Mouse (Mus musculus): ENCODE results near the gene Ddx19b. TPM values are rescaled to one million over a fixed set of nuclear protein-coding genes. Genes with fewer than 3 reads are reported as not detected.
A peak's percentile ranks its signal among the peaks of the same experiment; 100 is the strongest.

Gene Ddx19b
- polyA plus RNA-seq, 1 experiment from 2014 or later: 6.9 TPM

DNA sequence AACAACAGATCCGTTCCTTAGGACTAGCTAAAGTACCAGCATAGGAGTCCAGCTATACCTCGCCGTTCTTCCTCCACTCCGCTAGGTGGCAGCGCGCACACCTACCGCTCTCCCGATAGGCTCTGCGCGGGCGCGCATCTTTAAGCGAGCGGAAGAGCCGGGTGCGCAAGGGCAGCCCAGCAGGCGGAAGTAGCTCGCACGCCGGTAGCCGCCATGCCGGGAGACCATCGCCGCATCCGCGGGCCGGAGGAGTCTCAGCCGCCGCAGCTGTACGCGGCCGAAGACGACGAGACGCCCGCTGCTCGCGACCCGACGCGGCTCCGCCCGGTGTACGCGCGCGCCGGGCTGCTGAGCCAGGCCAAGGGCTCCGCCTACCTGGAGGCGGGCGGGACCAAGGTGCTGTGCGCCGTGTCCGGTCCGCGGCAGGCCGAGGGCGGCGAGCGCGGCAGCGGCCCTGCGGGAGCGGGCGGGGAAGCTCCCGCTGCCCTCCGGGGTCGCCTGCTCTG lies 24.7 kb upstream of the Ddx19b start, which contains the start of gene Exosc6:
Gene Exosc6, plus strand, starts transcription at position 182 of the 506 bp plus-strand sequence.
- Histone ChIP-seq H3K9me3 (no peaks in the 10 kb centered on the region), H3K4me1 (peaks cover 41% of the 10 kb centered on the region), H3K27me3 (ENCODE audit: insufficient read depth, poor library complexity, severe bottlenecking) (no peaks in the 10 kb centered on the region), H3K4me3 (peak within 1 kb of the TSS; percentile 97), H3K27ac (peak within 1 kb of the TSS; percentile 97), H3K36me3 (peaks cover 57% of the 10 kb centered on the region)
- under 1% methylated on average over 68 of the region's 68 CpGs for whole genome bisulfite sequencing
- peak; percentile 95 for DNase-seq (ENCODE audit: low spot score)

DNA sequence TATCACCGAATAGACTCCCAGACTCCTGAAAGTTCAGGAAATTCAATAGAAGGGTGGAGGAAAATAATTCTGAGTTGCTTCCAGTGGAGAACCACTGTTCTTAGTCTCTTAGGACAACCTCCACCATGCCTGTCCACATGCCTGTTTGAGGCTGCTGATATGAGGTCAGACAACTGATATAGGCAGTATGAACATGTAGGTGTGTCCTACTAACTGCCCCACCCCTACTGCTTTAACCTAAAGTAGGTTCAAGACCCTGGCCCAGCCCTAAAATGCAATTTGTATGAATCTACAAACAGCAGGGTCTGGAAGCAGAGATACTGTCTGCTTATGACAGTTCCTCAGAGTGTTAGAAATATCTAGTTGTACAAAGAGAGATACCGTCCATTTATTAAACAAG lies 24.1 kb upstream of the Ddx19b start:
- Histone ChIP-seq H3K36me3 (peaks cover 62% of the 10 kb centered on the region), H3K4me1 (peaks cover 35% of the 10 kb centered on the region), H3K27ac (no peak overlapping the region), H3K9me3 (no peaks in the 10 kb centered on the region), H3K27me3 (ENCODE audit: insufficient read depth, poor library complexity, severe bottlenecking) (no peaks in the 10 kb centered on the region), H3K4me3 (peak overlapping the region; percentile 97)
- DNase-seq (ENCODE audit: low spot score): no peak
- 56% methylated on average over 2 of the region's 2 CpGs for WGBS

DNA sequence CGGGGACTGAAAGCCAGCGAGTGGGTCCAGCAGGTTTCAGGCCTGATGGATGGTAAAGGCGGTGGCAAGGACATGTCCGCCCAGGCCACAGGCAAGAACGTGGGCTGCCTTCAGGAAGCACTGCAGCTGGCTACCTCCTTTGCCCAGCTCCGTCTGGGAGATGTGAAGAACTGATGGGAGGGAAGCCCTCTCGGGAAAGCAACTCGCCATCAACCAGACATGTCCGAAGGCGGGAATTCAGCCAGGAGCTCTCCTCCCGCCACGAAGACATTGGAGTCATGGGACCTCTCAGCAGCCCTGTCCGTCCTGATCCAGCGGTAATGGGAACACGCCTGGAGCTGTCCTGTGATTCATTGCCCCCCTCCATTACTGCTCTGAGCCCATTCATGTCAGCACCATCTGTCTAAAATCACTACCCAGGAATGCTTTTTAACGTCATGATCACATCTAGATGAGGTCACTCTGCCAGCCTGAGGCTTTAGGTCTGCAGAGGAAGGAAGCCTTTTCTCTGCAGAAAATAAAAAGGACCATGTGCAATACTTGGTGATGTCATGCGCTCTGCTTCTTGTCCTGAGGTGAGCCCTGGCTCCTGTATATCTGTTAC lies 23.6 kb upstream of the Ddx19b start:
- Histone ChIP-seq H3K27ac (no peak overlapping the region), H3K36me3 (peaks cover 67% of the 10 kb centered on the region), H3K27me3 (ENCODE audit: insufficient read depth, poor library complexity, severe bottlenecking) (no peaks in the 10 kb centered on the region), H3K4me1 (peaks cover 34% of the 10 kb centered on the region), H3K9me3 (no peaks in the 10 kb centered on the region), H3K4me3 (no peak overlapping the region)
- WGBS: 89% methylated on average over 17 of the region's 17 CpGs
- DNase-seq (ENCODE audit: low spot score): no peak

DNA sequence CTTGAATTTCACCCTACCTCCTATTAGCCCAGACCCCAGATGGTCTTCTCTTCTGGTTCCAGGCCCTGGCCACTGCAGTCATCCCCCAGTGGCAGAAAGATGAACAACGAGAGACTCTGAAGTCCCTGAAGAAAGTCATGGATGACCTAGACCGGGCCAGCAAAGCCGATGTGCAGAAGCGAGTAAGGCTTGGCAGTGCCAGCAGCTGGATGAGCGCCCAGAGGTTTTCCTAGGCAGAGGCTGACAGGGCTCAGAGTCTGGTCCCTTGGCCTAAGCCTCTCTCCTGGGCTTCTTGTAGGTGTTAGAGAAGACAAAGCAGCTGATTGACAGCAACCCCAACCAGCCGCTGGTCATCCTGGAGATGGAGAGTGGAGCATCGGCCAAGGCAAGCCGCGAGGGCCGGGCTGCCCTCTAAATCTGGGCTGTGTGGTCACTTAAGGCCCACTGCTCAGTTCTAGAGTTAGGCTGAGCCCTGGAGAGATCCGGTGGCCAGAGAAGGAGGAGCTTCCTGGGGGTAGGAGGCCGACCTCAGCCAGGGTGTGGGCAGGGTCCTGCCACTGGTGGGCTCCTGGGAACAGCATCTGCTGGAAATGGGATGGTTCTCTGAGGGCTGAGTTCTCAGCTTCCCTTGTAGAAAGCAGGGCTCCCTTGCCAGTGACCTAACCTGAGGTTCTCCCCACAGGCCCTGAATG lies 22.4 kb upstream of the Ddx19b start:
- WGBS: 89% methylated on average over 12 of the region's 12 CpGs
- no peak overlapping the region; the same call in 1 of the 2 replicates for H3K4me3 ChIP-seq
- H3K36me3 ChIP-seq: peaks cover 78% of the 10 kb centered on the region
- H3K4me1 ChIP-seq: peaks cover 25% of the 10 kb centered on the region
- no peaks in the 10 kb centered on the region for H3K9me3 ChIP-seq
- no peak for DNase-seq (ENCODE audit: low spot score)
- no peaks in the 10 kb centered on the region for H3K27me3 ChIP-seq (ENCODE audit: insufficient read depth, poor library complexity, severe bottlenecking)
- H3K27ac ChIP-seq: no peak overlapping the region

DNA sequence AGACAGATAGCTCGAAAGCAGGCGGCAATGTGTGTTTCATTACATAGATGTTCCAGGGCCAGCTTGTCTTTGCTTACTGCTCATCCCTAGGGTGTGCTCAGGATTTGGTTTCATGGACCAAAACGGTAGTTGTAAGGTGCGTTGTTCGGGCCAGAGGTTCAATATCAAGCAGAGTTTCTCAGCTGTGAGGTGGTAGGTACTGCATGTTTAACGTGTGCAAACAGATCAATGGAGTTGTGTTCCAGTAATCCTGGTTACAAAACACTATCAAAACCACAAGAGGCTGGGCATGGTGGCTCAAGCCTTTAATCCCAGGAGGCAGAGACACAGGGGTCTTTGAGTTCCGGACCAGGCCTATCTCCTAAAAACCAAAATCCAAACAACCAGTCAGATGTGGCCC lies 17.6 kb upstream of the Ddx19b start:
- peaks cover 99% of the 10 kb centered on the region for H3K36me3 ChIP-seq
- no peak for DNase-seq (ENCODE audit: low spot score)

DNA sequence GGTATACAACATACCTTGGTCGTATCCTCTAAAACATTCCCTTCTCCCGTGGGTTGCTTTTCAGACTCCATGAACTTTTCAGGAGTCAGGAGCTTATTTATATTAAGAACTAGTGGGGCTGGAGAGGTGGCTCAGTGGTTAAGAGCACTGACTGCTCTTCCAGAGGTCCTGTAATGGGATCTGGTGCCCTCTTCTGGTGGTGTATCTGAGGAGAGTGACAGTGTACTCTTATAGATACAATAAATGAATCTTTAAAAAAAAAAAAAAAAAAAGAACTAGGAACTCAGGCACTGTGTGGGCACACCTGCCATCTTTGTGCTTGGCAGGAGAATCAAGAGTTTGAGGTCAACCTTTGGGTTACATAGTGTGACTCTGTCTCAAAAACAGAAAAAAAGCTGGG lies 17.1 kb upstream of the Ddx19b start:
- 90% methylated on average over 2 of the region's 2 CpGs for WGBS
- no peak for DNase-seq (ENCODE audit: low spot score)
- H3K4me3 ChIP-seq: no peak overlapping the region

More for the DNA sequence above, 17.6 kb upstream of the Ddx19b start:
- no peaks in the 10 kb centered on the region for H3K4me1 ChIP-seq
- H3K27ac ChIP-seq: no peak overlapping the region
- no peak overlapping the region for H3K4me3 ChIP-seq
- no peaks in the 10 kb centered on the region for H3K27me3 ChIP-seq (ENCODE audit: insufficient read depth, poor library complexity, severe bottlenecking)
- WGBS: 93% methylated on average over 7 of the region's 7 CpGs
- H3K9me3 ChIP-seq: no peaks in the 10 kb centered on the region

DNA sequence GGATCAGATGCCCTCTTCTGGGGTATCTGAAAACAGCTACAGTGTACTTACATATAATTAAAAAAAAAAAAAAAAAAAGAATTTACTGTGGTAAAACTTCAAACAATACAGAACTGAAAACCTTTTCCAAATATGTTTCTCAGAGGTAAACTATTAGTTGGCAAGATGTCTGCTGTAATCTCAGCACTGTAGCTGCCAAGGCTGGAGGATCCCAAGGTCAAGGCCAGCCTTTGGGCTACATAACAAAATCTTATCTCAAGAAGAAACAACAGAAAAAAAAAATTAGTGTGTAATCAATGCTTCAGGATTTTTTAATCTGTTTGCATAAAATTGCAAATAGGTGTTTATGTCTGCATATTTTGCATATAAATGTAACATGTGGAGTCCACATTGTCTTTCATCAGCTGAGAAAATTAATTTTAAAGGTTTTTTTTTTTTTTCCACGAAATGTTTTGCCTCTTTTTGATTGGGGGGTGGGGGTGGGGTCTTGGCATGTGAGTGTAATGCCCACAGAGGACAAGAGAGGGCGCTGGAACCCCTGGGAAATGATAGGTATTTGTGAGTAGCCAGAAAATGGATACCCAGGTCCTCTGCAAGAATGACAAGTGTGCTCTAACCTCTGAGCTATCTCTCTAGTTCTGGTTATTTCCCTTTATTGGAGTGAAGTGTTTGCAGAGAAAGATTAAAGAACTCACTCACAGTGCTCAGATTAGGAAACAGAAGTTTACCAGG lies 12.6 kb upstream of the Ddx19b start:
- H3K27me3 ChIP-seq (ENCODE audit: insufficient read depth, poor library complexity, severe bottlenecking): no peaks in the 10 kb centered on the region
- H3K4me3 ChIP-seq: no peak overlapping the region
- DNase-seq (ENCODE audit: low spot score): no peak
- H3K4me1 ChIP-seq: no peaks in the 10 kb centered on the region
- peaks cover 99% of the 10 kb centered on the region for H3K36me3 ChIP-seq
- 42% methylated on average over 2 of the region's 2 CpGs for WGBS
- no peaks in the 10 kb centered on the region for H3K9me3 ChIP-seq
- no peak overlapping the region for H3K27ac ChIP-seq

More for the DNA sequence above, 17.1 kb upstream of the Ddx19b start:
- Histone ChIP-seq H3K9me3 (no peaks in the 10 kb centered on the region), H3K36me3 (peaks cover 99% of the 10 kb centered on the region), H3K4me1 (no peaks in the 10 kb centered on the region), H3K27ac (no peak overlapping the region), H3K27me3 (ENCODE audit: insufficient read depth, poor library complexity, severe bottlenecking) (no peaks in the 10 kb centered on the region)

DNA sequence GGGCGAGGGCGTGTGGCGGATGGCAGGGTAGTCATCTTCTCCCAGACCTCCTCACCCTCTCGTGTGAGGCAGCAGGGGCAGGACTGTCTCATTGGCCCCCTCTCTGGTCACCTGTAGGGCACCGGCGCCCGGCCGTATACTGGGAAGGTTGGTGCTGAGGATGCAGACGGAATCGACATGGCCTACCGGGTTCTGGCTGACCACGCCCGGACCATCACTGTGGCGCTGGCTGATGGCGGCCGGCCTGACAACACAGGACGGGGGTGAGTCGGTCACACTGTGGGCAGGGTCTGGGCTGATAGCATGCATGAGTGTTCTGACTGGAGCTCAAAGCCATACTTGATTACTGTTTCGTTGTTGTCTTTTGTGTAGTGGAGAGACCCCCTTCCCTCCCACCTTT lies 11.0 kb upstream of the Ddx19b start:
- no peaks in the 10 kb centered on the region for H3K4me1 ChIP-seq
- no peak overlapping the region for H3K4me3 ChIP-seq
- H3K27me3 ChIP-seq (ENCODE audit: insufficient read depth, poor library complexity, severe bottlenecking): no peaks in the 10 kb centered on the region
- H3K27ac ChIP-seq: no peak overlapping the region
- H3K9me3 ChIP-seq: no peaks in the 10 kb centered on the region
- 94% methylated on average over 19 of the region's 19 CpGs for WGBS
- peaks cover 99% of the 10 kb centered on the region for H3K36me3 ChIP-seq
- DNase-seq (ENCODE audit: low spot score): no peak

DNA sequence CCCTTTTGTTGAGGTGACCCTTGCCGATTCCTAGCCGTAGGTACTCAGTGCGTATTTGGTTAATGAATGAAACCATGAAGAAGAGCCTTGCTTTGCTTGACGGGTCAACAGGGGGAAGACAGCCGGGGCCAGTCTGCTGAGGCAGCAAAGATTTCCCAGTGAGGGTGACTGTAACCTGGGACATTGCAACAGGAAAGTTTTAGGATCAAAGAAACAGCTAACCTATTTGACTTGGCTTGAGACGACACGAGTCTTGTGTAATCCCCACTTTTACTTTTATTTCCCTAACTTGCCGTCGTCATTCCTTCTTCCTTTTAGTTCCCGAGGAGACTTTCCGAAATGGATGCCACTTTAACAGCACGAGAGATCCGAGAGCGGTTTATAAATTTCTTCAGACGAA lies 5.0 kb upstream of the Ddx19b start:
- Histone ChIP-seq H3K27me3 (ENCODE audit: insufficient read depth, poor library complexity, severe bottlenecking) (peaks cover 5% of the 10 kb centered on the region; the same call in 1 of the 2 replicates), H3K4me1 (peaks cover 13% of the 10 kb centered on the region), H3K9me3 (no peaks in the 10 kb centered on the region), H3K36me3 (peaks cover 51% of the 10 kb centered on the region), H3K27ac (no peak overlapping the region), H3K4me3 (no peak overlapping the region)
- DNase-seq (ENCODE audit: low spot score): no peak
- 92% methylated on average over 15 of the region's 15 CpGs for WGBS

DNA sequence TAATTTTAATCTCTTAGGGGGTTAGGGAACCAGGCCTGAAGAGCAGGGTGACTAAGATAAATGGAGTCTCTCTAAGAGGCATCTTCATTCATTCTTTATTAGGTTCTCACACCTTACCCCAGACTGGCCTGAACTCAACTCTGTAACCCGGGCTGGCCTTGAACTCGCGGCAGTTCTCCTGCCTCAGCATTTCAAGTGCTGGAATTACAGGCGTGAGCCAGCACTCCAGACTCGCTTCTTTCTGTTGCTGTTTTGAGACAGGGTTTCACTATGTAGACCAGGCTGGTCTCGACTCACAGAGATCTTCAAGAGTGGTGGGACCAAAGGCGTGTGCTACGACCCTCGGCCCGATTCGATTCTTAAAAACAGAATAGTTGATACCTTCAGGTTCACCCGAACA lies 2.7 kb upstream of the Ddx19b start:
- peaks cover 28% of the 10 kb centered on the region for H3K36me3 ChIP-seq

DNA sequence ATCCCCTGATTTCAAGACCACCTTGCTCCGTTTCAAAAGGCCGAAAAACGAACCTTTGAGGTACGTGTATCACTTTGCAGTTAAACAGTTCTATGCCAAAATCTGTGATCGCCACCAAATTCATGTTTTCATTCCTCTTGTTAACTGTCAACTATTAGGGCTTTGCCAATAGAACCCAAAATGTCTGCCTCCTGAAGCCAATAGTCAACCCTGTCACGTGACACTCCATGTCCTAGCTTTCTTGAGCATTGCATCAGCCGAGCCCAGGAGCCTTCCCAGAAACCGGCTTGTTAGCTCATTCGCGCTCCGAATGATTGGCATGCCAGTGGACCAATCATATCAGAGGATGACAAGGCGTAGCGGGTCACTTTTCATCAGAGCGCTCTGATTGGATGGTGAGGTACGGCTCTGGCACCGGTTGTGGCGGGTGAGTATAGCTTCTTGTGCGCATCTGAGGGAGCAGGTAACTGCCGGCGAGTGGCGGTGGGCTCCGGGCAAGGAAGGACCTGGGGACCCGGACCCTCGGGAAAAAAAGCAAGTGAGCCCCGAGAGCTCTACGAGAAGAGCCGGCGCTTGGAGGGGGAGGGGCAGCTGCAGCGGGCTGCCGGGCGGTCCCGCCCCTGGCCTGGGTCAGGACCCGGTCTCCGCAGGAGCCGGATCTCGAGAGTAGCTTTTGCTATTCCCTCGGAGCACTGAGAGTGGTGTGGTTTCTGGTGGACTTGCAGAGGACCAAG lies 2.1 kb upstream of the Ddx19b start:
- H3K9me3 ChIP-seq: no peaks in the 10 kb centered on the region
- peak overlapping the region; percentile 83 for H3K4me3 ChIP-seq
- H3K4me1 ChIP-seq: peaks cover 13% of the 10 kb centered on the region
- peak overlapping the region; percentile 95 for H3K27ac ChIP-seq
- 6% methylated on average over 37 of the region's 37 CpGs for WGBS
- DNase-seq (ENCODE audit: low spot score): peak; percentile 100
- peaks cover 8% of the 10 kb centered on the region; the same call in 1 of the 2 replicates for H3K27me3 ChIP-seq (ENCODE audit: insufficient read depth, poor library complexity, severe bottlenecking)
- peaks cover 22% of the 10 kb centered on the region for H3K36me3 ChIP-seq

More for the DNA sequence above, 2.7 kb upstream of the Ddx19b start:
- Histone ChIP-seq H3K27me3 (ENCODE audit: insufficient read depth, poor library complexity, severe bottlenecking) (peaks cover 8% of the 10 kb centered on the region; the same call in 1 of the 2 replicates), H3K4me1 (peaks cover 13% of the 10 kb centered on the region), H3K27ac (peak overlapping the region; percentile 95), H3K4me3 (peak overlapping the region; percentile 83), H3K9me3 (no peaks in the 10 kb centered on the region)
- DNase-seq (ENCODE audit: low spot score): no peak
- 21% methylated on average over 12 of the region's 12 CpGs for WGBS

DNA sequence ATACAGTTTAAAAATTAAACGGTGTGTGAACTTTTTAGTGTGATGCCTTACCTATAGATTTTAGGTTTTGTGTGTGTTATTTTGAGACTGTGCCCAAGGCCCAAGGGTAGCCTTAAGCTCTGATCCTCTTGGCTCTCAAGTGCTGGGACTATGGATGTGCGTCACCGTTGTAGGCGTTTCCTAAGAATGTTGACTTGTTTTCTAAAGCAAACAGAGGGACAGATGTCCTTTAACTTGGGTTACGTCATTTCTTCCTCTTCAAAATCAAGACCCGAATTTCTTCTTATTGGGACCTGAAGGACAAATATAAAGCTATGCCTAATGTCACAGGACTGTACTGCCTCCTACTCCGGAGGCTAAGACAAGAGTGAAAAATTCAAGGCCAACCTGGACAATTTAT lies 1.4 kb upstream of the Ddx19b start, which contains the start of gene Aars:
Gene Aars, plus strand, starts transcription at position 229 of the 400 bp plus-strand sequence.
- Histone ChIP-seq H3K4me1 (peaks cover 17% of the 10 kb centered on the region), H3K9me3 (no peaks in the 10 kb centered on the region), H3K27ac (peak within 1 kb of the TSS; percentile 95), H3K4me3 (peak within 1 kb of the TSS; percentile 83), H3K27me3 (ENCODE audit: insufficient read depth, poor library complexity, severe bottlenecking) (peaks cover 8% of the 10 kb centered on the region; the same call in 1 of the 2 replicates), H3K36me3 (peaks cover 15% of the 10 kb centered on the region)
- no peak for DNase-seq (ENCODE audit: low spot score)
- WGBS: 95% methylated on average over 7 of the region's 7 CpGs

All from heart, embryonic 10.5 days (tissue).